Mouse (Mus musculus): ENCODE data around the gene Armc2. TPM values are rescaled to one million over a fixed set of nuclear protein-coding genes. Genes with fewer than 3 reads are reported as not detected.

Armc2 gene
- total RNA-seq, 1 experiment: 1.0 TPM

DNA sequence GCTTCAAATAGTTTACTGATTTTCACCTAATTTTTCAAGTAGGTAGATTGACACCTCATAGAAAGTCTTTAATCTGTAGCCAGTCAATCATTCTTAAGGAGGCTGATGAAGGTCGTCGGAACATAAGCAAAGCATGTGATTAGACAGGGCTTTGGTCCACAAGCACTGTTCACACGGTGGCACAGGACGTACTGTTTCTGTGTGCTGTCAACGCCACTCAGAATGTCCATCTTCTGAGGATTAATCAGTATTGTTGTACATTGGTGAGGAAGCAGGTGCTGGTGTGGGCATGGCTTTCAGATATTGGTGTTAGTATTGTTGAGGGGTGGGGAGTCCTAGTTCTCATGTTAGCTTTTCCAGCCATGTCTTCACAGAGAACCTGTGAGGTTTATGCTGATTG lies 128.7 kb downstream of the Armc2 start:
- H3K9ac ChIP-seq (ENCODE audit: insufficient read depth, low read depth, low read length, poor library complexity, severe bottlenecking): no peak overlapping the region
- H3K4me3 ChIP-seq (ENCODE audit: insufficient read depth in 1 of 2, low read depth in 1 of 2, low read length in 2 of 2, poor library complexity in 1 of 2, severe bottlenecking in 1 of 2): no peak overlapping the region
- H3K4me1 ChIP-seq (ENCODE audit: control insufficient read depth in 2 of 2, insufficient read depth in 2 of 2, low read length in 2 of 2, poor library complexity in 1 of 2): peaks cover 3% of the 10 kb centered on the region in 2 experiments; a peak in 2 of 4 replicates
- no peaks in the 10 kb centered on the region for H3K9me3 ChIP-seq (ENCODE audit: control insufficient read depth, insufficient read depth, low read depth, low read length)
- no peak overlapping the region for H3K27ac ChIP-seq (ENCODE audit: insufficient read depth, low read depth, low read length, poor library complexity, severe bottlenecking)
- no peaks in the 10 kb centered on the region for H3K36me3 ChIP-seq (ENCODE audit: control insufficient read depth, insufficient read depth, low read length, poor library complexity, severe bottlenecking)
- TF ChIP-seq MAFK (IDR thresholded peaks at IDR 0.05; ENCODE audit: insufficient read depth, low read depth, low read length): no peak
- TF ChIP-seq CHD2 (IDR thresholded peaks at IDR 0.05; ENCODE audit: low read depth, low read length): no peak
- no peak for TF ChIP-seq ZNF384 (IDR thresholded peaks at IDR 0.05; ENCODE audit: low read depth, low read length)
- in situ Hi-C loops (cut with MboI; ENCODE audit: low sequenced_read_pairs in 2 of 2, unreplicated experiment in 2 of 2): no loop called here
- DNase-seq (ENCODE audit: low read depth, low spot score): no peak

- H3K4me3 ChIP-seq (ENCODE audit: insufficient read depth in 1 of 2, low read depth in 1 of 2, low read length in 2 of 2, poor library complexity in 1 of 2, severe bottlenecking in 1 of 2): peak overlapping the region in 1 of 2 experiments; percentile 82; a peak in 1 of 4 replicates
- in situ Hi-C loops (cut with MboI; ENCODE audit: low sequenced_read_pairs in 2 of 2, unreplicated experiment in 2 of 2): no loop called here
- TF ChIP-seq MAFK (IDR thresholded peaks at IDR 0.05; ENCODE audit: insufficient read depth, low read depth, low read length) (0 out of 2 replicates have a peak, but pooled peaks have one; percentile 29), ZNF384 (IDR thresholded peaks at IDR 0.05; ENCODE audit: low read depth, low read length) (no peak)
- H3K27ac ChIP-seq (ENCODE audit: insufficient read depth, low read depth, low read length, poor library complexity, severe bottlenecking): no peak overlapping the region
- peaks cover 3% of the 10 kb centered on the region in 2 experiments; a peak in 2 of 4 replicates for H3K4me1 ChIP-seq (ENCODE audit: control insufficient read depth in 2 of 2, insufficient read depth in 2 of 2, low read length in 2 of 2, poor library complexity in 1 of 2)
- H3K9ac ChIP-seq (ENCODE audit: insufficient read depth, low read depth, low read length, poor library complexity, severe bottlenecking): no peak overlapping the region
- H3K36me3 ChIP-seq (ENCODE audit: control insufficient read depth, insufficient read depth, low read length, poor library complexity, severe bottlenecking): no peaks in the 10 kb centered on the region
- H3K9me3 ChIP-seq (ENCODE audit: control insufficient read depth, insufficient read depth, low read depth, low read length): no peaks in the 10 kb centered on the region
- no peak for DNase-seq (ENCODE audit: low read depth, low spot score)
These were observed 129.8 kb downstream of the Armc2 start for GRCm38 (mm10) chr10:41888365-41888941.

DNA sequence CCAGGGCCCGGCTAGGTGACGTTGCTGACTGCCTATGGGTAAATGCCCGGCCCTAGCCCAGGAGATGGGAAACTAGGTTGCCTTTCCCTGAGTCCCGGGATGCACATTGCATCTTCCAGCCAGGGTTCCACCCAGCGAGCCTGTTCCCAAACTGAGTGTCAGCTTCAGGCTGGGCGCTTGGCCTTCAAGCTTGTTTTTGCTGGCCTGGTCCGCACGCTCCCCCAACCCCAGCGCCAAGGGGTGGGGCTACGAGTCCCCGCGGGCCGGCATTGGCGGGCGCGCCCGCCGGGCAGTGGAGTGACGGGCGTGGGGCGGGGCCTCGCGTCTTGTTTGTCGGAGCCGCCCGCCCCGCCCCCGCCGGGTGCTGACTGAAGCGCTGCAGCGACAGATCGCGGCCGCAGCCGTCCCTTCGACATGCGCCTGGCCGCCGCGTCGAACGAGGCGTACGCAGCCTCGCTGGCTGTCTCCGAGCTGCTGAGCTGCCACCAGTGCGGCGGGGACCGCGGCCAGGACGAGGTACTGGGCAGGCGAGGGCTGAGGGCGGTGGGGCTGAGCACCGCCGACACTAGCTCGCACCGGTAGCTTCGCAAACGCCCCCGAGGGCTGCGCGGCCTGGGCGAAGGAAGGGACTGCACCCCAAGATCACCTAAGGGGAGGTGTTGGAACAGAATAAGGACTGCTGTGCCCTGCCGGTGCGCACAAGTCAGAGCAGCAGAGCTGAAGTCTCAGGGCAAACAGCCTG lies 131.0 kb downstream of the Armc2 start:
- TF ChIP-seq CHD2 (IDR thresholded peaks at IDR 0.05; ENCODE audit: low read depth, low read length) (no peak), ZC3H11A (IDR thresholded peaks at IDR 0.05; ENCODE audit: borderline replicate concordance, low read depth, low read length) (no peak), HCFC1 (IDR thresholded peaks at IDR 0.05; ENCODE audit: borderline replicate concordance, insufficient read depth, low read length) (no peak), ZNF384 (IDR thresholded peaks at IDR 0.05; ENCODE audit: low read depth, low read length) (no peak), MAFK (IDR thresholded peaks at IDR 0.05; ENCODE audit: insufficient read depth, low read depth, low read length) (no peak)
- Histone ChIP-seq H3K27ac (ENCODE audit: insufficient read depth, low read depth, low read length, poor library complexity, severe bottlenecking) (no peak overlapping the region), H3K9ac (ENCODE audit: insufficient read depth, low read depth, low read length, poor library complexity, severe bottlenecking) (peak overlapping the region; percentile 68), H3K4me3 (ENCODE audit: insufficient read depth in 1 of 2, low read depth in 1 of 2, low read length in 2 of 2, poor library complexity in 1 of 2, severe bottlenecking in 1 of 2) (peak overlapping the region; percentile 76 to 82), H3K9me3 (ENCODE audit: control insufficient read depth, insufficient read depth, low read depth, low read length) (no peaks in the 10 kb centered on the region), H3K4me1 (ENCODE audit: control insufficient read depth in 2 of 2, insufficient read depth in 2 of 2, low read length in 2 of 2, poor library complexity in 1 of 2) (peaks cover 3% of the 10 kb centered on the region in 2 experiments; a peak in 2 of 4 replicates), H3K36me3 (ENCODE audit: control insufficient read depth, insufficient read depth, low read length, poor library complexity, severe bottlenecking) (no peaks in the 10 kb centered on the region)
- in situ Hi-C loops (cut with MboI; ENCODE audit: low sequenced_read_pairs in 2 of 2, unreplicated experiment in 2 of 2): no loop called here
- DNase-seq (ENCODE audit: low read depth, low spot score): peak; percentile 91

- no peak for TF ChIP-seq MAFK (IDR thresholded peaks at IDR 0.05; ENCODE audit: insufficient read depth, low read depth, low read length)
- no peak overlapping the region for H3K4me3 ChIP-seq (ENCODE audit: insufficient read depth in 1 of 2, low read depth in 1 of 2, low read length in 2 of 2, poor library complexity in 1 of 2, severe bottlenecking in 1 of 2)
- no peak for DNase-seq (ENCODE audit: low read depth, low spot score)
These were observed 134.3 kb downstream of the Armc2 start for GRCm38 (mm10) chr10:41883741-41884575.

More at GRCm38 (mm10) chr10:41883741-41884575, 134.3 kb downstream of the Armc2 start:
- H3K9me3 ChIP-seq (ENCODE audit: control insufficient read depth, insufficient read depth, low read depth, low read length): no peaks in the 10 kb centered on the region
- no peak overlapping the region for H3K27ac ChIP-seq (ENCODE audit: insufficient read depth, low read depth, low read length, poor library complexity, severe bottlenecking)
- H3K9ac ChIP-seq (ENCODE audit: insufficient read depth, low read depth, low read length, poor library complexity, severe bottlenecking): no peak overlapping the region
- no peaks in the 10 kb centered on the region for H3K36me3 ChIP-seq (ENCODE audit: control insufficient read depth, insufficient read depth, low read length, poor library complexity, severe bottlenecking)
- in situ Hi-C loops (cut with MboI; ENCODE audit: low sequenced_read_pairs in 2 of 2, unreplicated experiment in 2 of 2): no loop called here
- peaks cover 3 to 12% of the 10 kb centered on the region in 2 experiments; a peak in 3 of 4 replicates for H3K4me1 ChIP-seq (ENCODE audit: control insufficient read depth in 2 of 2, insufficient read depth in 2 of 2, low read length in 2 of 2, poor library complexity in 1 of 2)
